Mouse (Mus musculus) E14TG2a.4 (cell line): ENCODE data around the gene Ldah.
"Not testable (repeated sequence)": the region's sequence is repeated elsewhere in the genome, so short reads cannot be mapped to it uniquely, and the experiment has no call there.

Experiments
- H3K27me3 ChIP-seq: 2 replicates; pipeline ENCODE4 v1.6.1; 2014; ENCODE audit warnings: low read length, control low read depth; ENCODE audit not compliant: insufficient read depth
- H3K36me3 ChIP-seq: 2 replicates; pipeline ENCODE4 v1.6.1; 2014; ENCODE audit warnings: low read length, control low read depth; ENCODE audit not compliant: insufficient read depth
- H3K4me1 ChIP-seq: replicated peaks from 2 replicates; pipeline ENCODE4 v1.6.1; 2014; ENCODE audit warnings: low read depth, low read length, control low read depth
- H3K4me3 ChIP-seq: replicated peaks from 2 replicates; pipeline ENCODE4 v1.5.1; 2014; ENCODE audit warnings: mild to moderate bottlenecking, low read length
- H3K9me3 ChIP-seq: 2 replicates; pipeline ENCODE4 v1.6.1; 2014; ENCODE audit warnings: low read length, control low read depth
- CTCF ChIP-seq: conservative IDR thresholded peaks from 2 replicates; pipeline ENCODE4 v1.5.1; 2014; ENCODE audit warnings: low read length
- NANOG ChIP-seq: IDR thresholded peaks from 2 replicates; pipeline ENCODE4 v1.6.1; 2014; ENCODE audit warnings: borderline replicate concordance, low read length, mixed read lengths
- POU5F1 ChIP-seq: IDR thresholded peaks from 2 replicates; pipeline ENCODE4 v1.6.1; 2014; ENCODE audit warnings: low read length, borderline replicate concordance

Ldah gene

GRCm38 (mm10) chr12:8207978-8208403 lies at the start of gene Ldah:
Gene Ldah (plus strand): TSS chr12:8208107.
- peak within 1 kb of the TSS; percentile 83 for H3K4me3 ChIP-seq
- no peaks in the 10 kb centered on the region for H3K27me3 ChIP-seq
- TF ChIP-seq CTCF (no peak), POU5F1 (no peak), NANOG (no peak)
- H3K36me3 ChIP-seq, result no peaks in the 10 kb centered on the region
- peaks cover 5% of the 10 kb centered on the region for H3K9me3 ChIP-seq
- peaks cover 3% of the 10 kb centered on the region for H3K4me1 ChIP-seq

DNA sequence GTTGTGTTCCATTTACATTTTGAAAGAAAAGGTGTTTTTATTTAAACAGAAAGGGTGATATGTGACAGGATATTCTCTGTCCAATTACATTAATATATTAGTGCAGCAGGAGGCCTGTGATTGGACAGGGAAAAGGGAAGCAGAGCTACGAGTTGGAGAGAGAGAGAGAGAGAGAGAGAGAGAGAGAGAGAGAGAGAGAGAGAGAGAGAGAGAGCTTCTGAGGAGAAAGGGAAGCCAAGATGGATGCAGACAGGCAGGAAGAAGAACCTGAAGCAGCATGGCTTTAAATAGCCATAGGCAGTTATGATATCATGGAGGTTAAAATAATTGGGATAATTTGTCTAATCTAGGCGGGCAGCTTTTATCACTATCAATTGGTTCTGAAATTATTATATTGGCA lies 40.2 kb upstream of the Ldah start:
- H3K9me3 ChIP-seq, result no peaks in the 10 kb centered on the region
- TF ChIP-seq CTCF (no peak), POU5F1 (no peak), NANOG (no peak)
- H3K4me1 ChIP-seq, result no peaks in the 10 kb centered on the region
- H3K4me3 ChIP-seq, result no peak overlapping the region
- no peaks in the 10 kb centered on the region for H3K27me3 ChIP-seq
- H3K36me3 ChIP-seq, result no peaks in the 10 kb centered on the region

GRCm38 (mm10) chr12:8180921-8181320 lies 27.0 kb upstream of the Ldah start:
- TF ChIP-seq POU5F1, result no peak
- no peak for TF ChIP-seq NANOG
- TF ChIP-seq CTCF, result no peak

DNA sequence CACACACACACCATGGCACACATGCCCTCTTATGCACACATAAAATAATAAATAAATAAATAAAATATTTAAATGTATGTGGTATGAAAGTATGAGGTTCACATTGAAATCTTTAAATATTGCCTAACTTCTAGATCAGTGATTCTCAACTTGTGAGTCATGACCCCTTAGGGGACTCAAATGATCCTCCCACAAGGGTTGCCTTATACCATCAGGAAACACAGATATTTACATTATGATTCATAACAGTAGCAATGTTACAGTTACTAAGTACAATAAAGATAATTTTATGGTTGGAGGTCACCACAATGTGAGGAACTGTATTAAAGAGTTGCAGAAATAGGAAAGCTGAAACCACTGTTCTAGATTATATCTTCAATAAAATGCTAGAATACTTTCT lies 26.2 kb upstream of the Ldah start:
- H3K36me3 ChIP-seq, result no peaks in the 10 kb centered on the region
- no peak for TF ChIP-seq POU5F1
- no peak for TF ChIP-seq CTCF
- TF ChIP-seq NANOG, result no peak
- no peak overlapping the region for H3K4me3 ChIP-seq
- no peaks in the 10 kb centered on the region for H3K27me3 ChIP-seq
- H3K9me3 ChIP-seq, result no peaks in the 10 kb centered on the region
- H3K4me1 ChIP-seq, result no peaks in the 10 kb centered on the region

More at GRCm38 (mm10) chr12:8180921-8181320, 27.0 kb upstream of the Ldah start:
- Histone ChIP-seq H3K4me3 (no peak overlapping the region), H3K9me3 (no peaks in the 10 kb centered on the region), H3K36me3 (no peaks in the 10 kb centered on the region), H3K27me3 (no peaks in the 10 kb centered on the region), H3K4me1 (no peaks in the 10 kb centered on the region)

GRCm38 (mm10) chr12:8184518-8184917 lies 23.4 kb upstream of the Ldah start:
- H3K4me1 ChIP-seq, result no peaks in the 10 kb centered on the region
- TF ChIP-seq POU5F1, result no peak
- TF ChIP-seq CTCF, result no peak
- TF ChIP-seq NANOG, result no peak
- peaks cover 7% of the 10 kb centered on the region for H3K9me3 ChIP-seq
- no peak overlapping the region for H3K4me3 ChIP-seq
- no peaks in the 10 kb centered on the region for H3K36me3 ChIP-seq
- H3K27me3 ChIP-seq, result no peaks in the 10 kb centered on the region

- TF ChIP-seq CTCF (no peak), NANOG (no peak), POU5F1 (no peak)
- H3K9me3 ChIP-seq, result peaks cover 10% of the 10 kb centered on the region
- no peaks in the 10 kb centered on the region for H3K4me1 ChIP-seq
- H3K36me3 ChIP-seq, result no peaks in the 10 kb centered on the region
- H3K27me3 ChIP-seq, result no peaks in the 10 kb centered on the region
- H3K4me3 ChIP-seq, result no peak overlapping the region
These were observed 19.7 kb upstream of the Ldah start for GRCm38 (mm10) chr12:8188161-8188560.

- not testable (repeated sequence) for H3K4me3 ChIP-seq, H3K27me3 ChIP-seq, H3K36me3 ChIP-seq, H3K4me1 ChIP-seq
- H3K9me3 ChIP-seq, result peaks cover 18% of the 10 kb centered on the region
These were observed 18.9 kb upstream of the Ldah start for GRCm38 (mm10) chr12:8188796-8189535.

DNA sequence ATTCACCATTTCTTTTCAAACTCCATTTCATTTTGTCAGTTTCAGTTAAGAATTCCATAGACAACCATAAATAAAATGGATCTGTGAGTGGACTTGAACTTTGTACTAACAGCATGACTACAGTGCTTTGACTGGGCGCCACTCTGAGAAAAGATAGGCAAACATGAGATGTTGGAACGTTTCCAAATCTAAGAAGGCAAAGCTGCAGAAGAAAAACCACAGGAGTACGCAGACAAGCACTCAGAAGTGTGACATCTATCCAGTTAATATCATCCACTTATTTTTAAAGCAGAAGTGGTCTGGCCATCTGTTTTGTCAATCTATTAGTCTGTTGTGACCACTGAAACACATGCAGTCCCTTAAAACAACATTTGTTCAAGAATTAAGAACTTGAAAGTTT lies 18.2 kb upstream of the Ldah start:
- H3K36me3 ChIP-seq, result no peaks in the 10 kb centered on the region
- H3K27me3 ChIP-seq, result no peaks in the 10 kb centered on the region
- peaks cover 22% of the 10 kb centered on the region for H3K9me3 ChIP-seq
- TF ChIP-seq NANOG (no peak), POU5F1 (no peak), CTCF (no peak)
- no peak overlapping the region for H3K4me3 ChIP-seq
- H3K4me1 ChIP-seq, result no peaks in the 10 kb centered on the region

DNA sequence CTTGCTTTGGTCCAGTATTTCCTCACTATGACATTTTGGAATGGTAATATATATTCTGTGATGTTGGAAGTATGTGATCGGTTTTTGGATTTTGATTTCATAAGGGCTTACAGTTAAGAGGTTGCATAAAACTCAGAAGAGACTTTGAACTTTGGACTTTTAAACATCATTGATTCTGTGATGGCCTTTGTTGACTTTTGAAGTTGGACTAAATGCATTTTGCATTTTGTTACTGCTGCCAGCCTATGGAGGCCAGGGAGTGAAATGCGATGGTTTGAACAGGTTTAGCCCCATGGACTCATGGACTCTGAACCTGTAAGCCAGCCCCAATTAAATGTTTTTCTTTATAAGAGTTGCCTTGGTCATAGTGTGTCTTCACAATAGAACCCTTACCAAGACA lies 2.2 kb upstream of the Ldah start:
- TF ChIP-seq POU5F1, result no peak
- TF ChIP-seq CTCF, result no peak
- no peak for TF ChIP-seq NANOG
- H3K4me3 ChIP-seq, result no peak overlapping the region
- H3K9me3 ChIP-seq, result peaks cover 5% of the 10 kb centered on the region
- H3K27me3 ChIP-seq, result no peaks in the 10 kb centered on the region
- no peaks in the 10 kb centered on the region for H3K36me3 ChIP-seq
- peaks cover 3% of the 10 kb centered on the region for H3K4me1 ChIP-seq
